Mouse (Mus musculus) cerebellum, adult 11 months (tissue): ENCODE measurements around the gene Lama2.
A peak's percentile ranks its signal among the peaks of the same experiment; 100 is the strongest.

Experiments
- DNase-seq: peaks from one replicate; pipeline ENCODE4 v3.0.0; 2022

Gene Lama2

GRCm38 (mm10) chr10:27619658-27620057, at the start of gene Lama2:
Lama2 (minus strand) TSS chr10:27619758.
- DNase-seq: no peak

GRCm38 (mm10) chr10:27664391-27664790, 44.8 kb upstream of the Lama2 start:
- no peak for DNase-seq

GRCm38 (mm10) chr10:27663396-27663795, 43.8 kb upstream of the Lama2 start:
- no peak for DNase-seq

GRCm38 (mm10) chr10:27654164-27654563, 34.6 kb upstream of the Lama2 start:
- DNase-seq: no peak

- no peak for DNase-seq
These were observed 33.3 kb upstream of the Lama2 start for GRCm38 (mm10) chr10:27652694-27653335.

- no peak for DNase-seq
These were observed 16.2 kb upstream of the Lama2 start for GRCm38 (mm10) chr10:27635721-27636120.

- DNase-seq: no peak
These were observed 11.4 kb upstream of the Lama2 start for GRCm38 (mm10) chr10:27631002-27631401.

GRCm38 (mm10) chr10:27621697-27622449, 2.3 kb upstream of the Lama2 start:
- DNase-seq: no peak

- no peak for DNase-seq
These were observed 2.0 kb downstream of the Lama2 start for GRCm38 (mm10) chr10:27617522-27618020.

GRCm38 (mm10) chr10:27616641-27617415, 2.7 kb downstream of the Lama2 start:
- DNase-seq: no peak

- DNase-seq: no peak
These were observed 23.9 kb downstream of the Lama2 start for GRCm38 (mm10) chr10:27595675-27596074.

GRCm38 (mm10) chr10:27533217-27533616, 86.3 kb downstream of the Lama2 start:
- no peak for DNase-seq

GRCm38 (mm10) chr10:27508847-27509459, 110.6 kb downstream of the Lama2 start:
- no peak for DNase-seq

- DNase-seq: no peak
These were observed 118.7 kb downstream of the Lama2 start for GRCm38 (mm10) chr10:27500863-27501262.

- DNase-seq: no peak
These were observed 131.1 kb downstream of the Lama2 start for GRCm38 (mm10) chr10:27488452-27488851.

- no peak for DNase-seq
These were observed 135.5 kb downstream of the Lama2 start for GRCm38 (mm10) chr10:27484041-27484440.

- peak; percentile 1 for DNase-seq
These were observed 144.0 kb downstream of the Lama2 start for GRCm38 (mm10) chr10:27475540-27475939.

GRCm38 (mm10) chr10:27468274-27468673, 151.3 kb downstream of the Lama2 start:
- no peak for DNase-seq

GRCm38 (mm10) chr10:27413583-27414465, 205.7 kb downstream of the Lama2 start:
- DNase-seq: no peak

- DNase-seq: no peak
These were observed 228.8 kb downstream of the Lama2 start for GRCm38 (mm10) chr10:27390753-27391152.

GRCm38 (mm10) chr10:27387531-27387930, 232.0 kb downstream of the Lama2 start:
- DNase-seq: no peak

GRCm38 (mm10) chr10:27384636-27385035, 234.9 kb downstream of the Lama2 start:
- DNase-seq: no peak
